ENCODE assay signal across 7 mouse cellular contexts in genomic region chr5:96792936-96793718, GRCm38 (mm10). TPM values are rescaled to one million over a fixed set of nuclear protein-coding genes. Genes with fewer than 3 reads are reported as not detected.
DNase-seq lines count a peak whose midpoint lies in the region; ATAC-seq and TF ChIP-seq lines count a peak whose summit lies in the region.

Anxa3 (plus strand) TSS chr5:96793339.

- WGBS in hindbrain, embryonic 14.5 days, result 12% methylated on average over 26 of the region's 26 CpGs

- H3K9ac ChIP-seq in hindbrain, embryonic 14.5 days, result peak within 1 kb of the TSS; percentile 10; the same call in 1 of the 2 replicates

- DNase-seq in MEL-GATA-1-ER (ENCODE audit: extremely low read depth, low read depth), result peak; percentile 39
- peak; percentile 59 to 72 for DNase-seq in adrenal gland, postnatal 36 days
- DNase-seq in gastrocnemius, adult 2 months, result peak; percentile 81
- DNase-seq in hindbrain, embryonic 14.5 days (ENCODE audit: low spot score), result no peak
- no peak for DNase-seq in left cerebral cortex, postnatal 25 days (ENCODE audit: low spot score in 2 of 2)
- DNase-seq in testis, postnatal 14 days (ENCODE audit: low spot score), result peak; percentile 33

- TF ChIP-seq CTCF in gastrocnemius, adult 2 months (IDR thresholded peaks at IDR 0.05), result no peak

- H3K9me3 ChIP-seq in hindbrain, embryonic 14.5 days (ENCODE audit: control insufficient read depth, low read length), result no peaks in the 10 kb centered on the region

- intact Hi-C loops in gastrocnemius, adult 2 months (cut with DNase I), result no loop called here
- intact Hi-C loops in left cerebral cortex, postnatal 25 days (cut with DNase I), result no loop called here

- peak within 1 kb of the TSS; percentile 51 for H3K4me2 ChIP-seq in hindbrain, embryonic 14.5 days (replicated peaks)

- peak within 1 kb of the TSS; percentile 78 for H3K4me3 ChIP-seq in gastrocnemius, adult 2 months
- H3K4me3 ChIP-seq in hindbrain, embryonic 14.5 days (replicated peaks; ENCODE audit: low read length), result peak within 1 kb of the TSS; percentile 27

- H3K27ac ChIP-seq in gastrocnemius, adult 2 months, result peak within 1 kb of the TSS; percentile 90
- no peak within 1 kb of the TSS for H3K27ac ChIP-seq in hindbrain, embryonic 14.5 days

- H3K36me3 ChIP-seq in hindbrain, embryonic 14.5 days (replicated peaks; ENCODE audit: control insufficient read depth, insufficient read depth), result no peaks in the 10 kb centered on the region

- no peaks in the 10 kb centered on the region for H3K27me3 ChIP-seq in hindbrain, embryonic 14.5 days (ENCODE audit: control insufficient read depth, insufficient read depth, low read length)

- no peaks in the 10 kb centered on the region for H3K4me1 ChIP-seq in hindbrain, embryonic 14.5 days (replicated peaks; ENCODE audit: control insufficient read depth, insufficient read depth, low read length)

- peak; percentile 53; the same call in 1 of the 2 replicates for ATAC-seq in hindbrain, embryonic 14.5 days (ENCODE audit: low FRiP score)
- peak; percentile 78 for ATAC-seq in megakaryocyte progenitor cell, adult 5-6 weeks (replicated peaks; ENCODE audit: poor library complexity)

RNA-seq across cellular contexts. Expression of gene Anxa3, which starts in this region (rescaled TPM):
- total RNA-seq in adrenal gland, postnatal 36 days (2021), result 10 to 100 TPM; 18.3 to 30.3 TPM
- 10 to 100 TPM; 11.9 to 22.3 TPM for total RNA-seq in gastrocnemius, adult 2 months (2021)
- polyA plus RNA-seq in hindbrain, embryonic 14.5 days (2014; fragmentation: Nextera tagmentation; extraction: Ambion mirVana), result 19.8 and 26.5 TPM in 2 replicates
- 10 to 100 TPM; 13.0 to 15.2 TPM for total RNA-seq in left cerebral cortex, postnatal 25 days (2021)
- total RNA-seq in megakaryocyte progenitor cell, adult 5-6 weeks (2015), result 514 and 552 TPM in 2 replicates
- 313 and 351 TPM in 2 replicates for total RNA-seq in megakaryocyte progenitor cell, adult 5-6 weeks (2017)

Comparison
In these comparisons a context has a peak if more than half of its experiments do, and no peak if none do; other contexts are left out.
1. RNA of gene Anxa3 (total RNA-seq): 313 to 552 TPM in megakaryocyte progenitor cell, adult 5-6 weeks; 18.3 to 30.3 TPM in adrenal gland, postnatal 36 days, 11.9 to 22.3 TPM in gastrocnemius, adult 2 months and 13.0 to 15.2 TPM in left cerebral cortex, postnatal 25 days; every median in the first group is over 10 times any median in the second.
2. DNase-seq: peak in MEL-GATA-1-ER (single experiment), adrenal gland, postnatal 36 days (2 of 2), gastrocnemius, adult 2 months (single experiment) and testis, postnatal 14 days (single experiment); none in hindbrain, embryonic 14.5 days (single experiment) and left cerebral cortex, postnatal 25 days (0 of 2).